Mouse (Mus musculus) layer of hippocampus, postnatal 36 days (tissue): ENCODE measurements around the gene Ptprg. TPM values are rescaled to one million over a fixed set of nuclear protein-coding genes. Genes with fewer than 3 reads are reported as not detected.

Source experiments
- DNase-seq, 2 experiments: peaks; one replicate each; pipeline ENCODE4 v3.0.0; 2022
- total RNA-seq, 2 experiments: library from RNA; stranded (reverse); gene quantifications; 2 replicates each; pipeline ENCODE4 v1.2.3; 2021

The Ptprg gene
- total RNA-seq, 2 experiments from 2014 or later, result 106 to 107 TPM

DNA sequence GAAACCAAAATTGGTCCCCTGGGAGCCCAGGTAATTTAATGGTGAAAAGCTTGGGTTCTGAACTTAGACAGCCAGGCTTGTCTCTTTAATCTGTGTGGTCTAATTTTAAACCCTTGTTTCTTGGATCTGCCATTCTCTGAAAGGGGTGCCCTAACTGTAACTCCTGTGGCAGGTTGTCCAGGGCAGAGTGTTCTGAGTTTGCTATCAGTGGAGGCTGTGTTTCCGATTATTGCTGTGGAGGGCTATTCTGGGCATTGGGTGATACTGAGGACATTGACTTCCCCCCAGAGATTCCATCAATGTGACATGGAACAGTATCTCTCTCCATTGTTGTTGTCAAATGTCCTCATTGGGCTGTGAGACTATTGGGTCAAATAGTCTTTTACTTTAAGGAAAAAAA lies 134.2 kb downstream of the Ptprg start:
- no peak for DNase-seq

DNA sequence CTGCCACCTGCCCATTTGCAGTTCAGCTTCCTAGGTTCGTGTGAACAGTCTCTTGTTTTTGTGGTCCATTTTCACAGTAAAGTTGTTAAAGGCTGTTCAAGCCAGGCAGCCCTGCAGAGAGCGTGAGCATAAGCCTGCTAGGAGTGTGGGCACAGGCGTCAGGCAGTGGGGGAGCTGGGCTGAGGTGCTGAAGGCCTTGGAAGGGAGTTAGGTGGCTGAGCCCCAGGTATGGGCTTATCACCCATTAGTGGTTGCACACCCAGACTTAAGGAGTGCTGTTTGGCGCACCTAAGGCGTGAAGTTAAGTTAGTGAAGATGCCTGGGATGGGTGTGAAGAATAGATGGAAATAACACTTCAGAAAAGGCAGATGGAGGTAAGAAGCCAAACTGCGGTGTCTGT lies 134.8 kb downstream of the Ptprg start:
- no peak for DNase-seq

GRCm38 (mm10) chr14:11690066-11690465 lies 136.7 kb downstream of the Ptprg start:
- no peak for DNase-seq

GRCm38 (mm10) chr14:11691531-11691930 lies 138.2 kb downstream of the Ptprg start:
- no peak for DNase-seq

DNA sequence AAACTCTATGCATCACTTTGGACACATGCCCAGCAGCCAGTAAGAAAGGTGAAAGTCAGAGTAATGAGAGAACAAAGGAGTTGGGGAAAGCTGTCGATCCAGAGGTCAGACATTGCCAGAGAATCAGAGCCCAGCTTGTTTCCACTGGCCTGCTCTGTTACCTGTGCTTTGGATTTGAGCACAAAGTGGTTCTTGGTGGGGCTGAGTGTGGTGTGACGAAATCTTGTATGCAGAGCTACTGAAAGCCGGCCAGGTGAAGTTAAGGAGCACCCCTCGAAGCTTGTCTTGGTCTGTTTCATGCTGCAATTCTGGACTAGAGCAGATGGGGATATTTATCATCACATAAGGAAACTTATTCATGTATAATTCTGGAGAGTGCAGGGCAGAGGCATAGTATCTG lies 145.5 kb downstream of the Ptprg start:
- no peak for DNase-seq

GRCm38 (mm10) chr14:11699654-11700053 lies 146.3 kb downstream of the Ptprg start:
- DNase-seq, result no peak

- DNase-seq, result no peak
Observed at GRCm38 (mm10) chr14:11701516-11702249, 148.4 kb downstream of the Ptprg start.

GRCm38 (mm10) chr14:11702770-11703477 lies 149.6 kb downstream of the Ptprg start:
- DNase-seq, result no peak

- peak; percentile 13 to 20 for DNase-seq
Observed at GRCm38 (mm10) chr14:11704871-11705270, 151.5 kb downstream of the Ptprg start.

GRCm38 (mm10) chr14:11709352-11709751 lies 156.0 kb downstream of the Ptprg start:
- no peak for DNase-seq

DNA sequence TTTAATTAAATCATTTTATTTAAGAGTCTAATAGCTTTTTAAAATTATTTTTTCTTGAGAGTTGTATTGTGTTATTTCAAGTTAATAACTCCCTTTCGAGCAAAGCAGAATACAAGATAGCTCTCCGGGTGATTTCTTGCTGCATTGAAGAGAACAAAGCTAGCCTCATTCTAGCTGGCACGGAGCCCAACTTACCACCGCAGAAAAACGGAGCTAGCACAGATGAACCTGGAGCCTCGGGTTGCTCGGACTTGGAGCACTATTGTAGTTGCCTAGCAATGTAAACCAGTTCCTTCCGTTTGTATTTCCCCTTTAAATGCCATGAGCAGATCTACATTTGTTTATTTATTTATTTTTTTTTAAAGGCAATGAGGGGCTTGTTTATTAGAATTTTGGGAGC lies 156.5 kb downstream of the Ptprg start:
- no peak for DNase-seq

- DNase-seq, result no peak
Observed at GRCm38 (mm10) chr14:11710410-11711122, 157.2 kb downstream of the Ptprg start.

- DNase-seq, result no peak
Observed at GRCm38 (mm10) chr14:11712146-11712545, 158.8 kb downstream of the Ptprg start.

- DNase-seq, result no peak
Observed at GRCm38 (mm10) chr14:11716230-11716629, 162.9 kb downstream of the Ptprg start.

- no peak for DNase-seq
Observed at GRCm38 (mm10) chr14:11718201-11718600, 164.9 kb downstream of the Ptprg start.

DNA sequence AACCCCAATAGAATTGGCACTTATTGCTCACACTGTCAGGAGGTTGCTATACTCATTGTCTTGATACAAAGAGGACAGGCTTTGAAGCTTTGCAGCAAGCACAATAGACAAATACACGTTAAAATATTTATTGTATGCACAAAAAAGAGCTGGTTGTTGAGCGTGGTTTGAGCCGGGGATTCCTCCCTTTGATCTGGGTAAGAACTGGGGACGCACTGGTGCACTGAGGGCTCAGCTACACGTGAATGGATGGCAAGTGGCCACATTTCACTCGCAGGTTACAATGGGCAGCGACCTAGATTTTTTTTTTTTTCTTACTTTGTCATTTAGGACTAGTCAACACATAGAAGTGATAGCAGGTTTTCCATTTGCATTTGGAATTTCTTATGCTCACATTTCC lies 165.9 kb downstream of the Ptprg start:
- no peak for DNase-seq

GRCm38 (mm10) chr14:11722101-11722500 lies 168.8 kb downstream of the Ptprg start:
- no peak for DNase-seq

DNA sequence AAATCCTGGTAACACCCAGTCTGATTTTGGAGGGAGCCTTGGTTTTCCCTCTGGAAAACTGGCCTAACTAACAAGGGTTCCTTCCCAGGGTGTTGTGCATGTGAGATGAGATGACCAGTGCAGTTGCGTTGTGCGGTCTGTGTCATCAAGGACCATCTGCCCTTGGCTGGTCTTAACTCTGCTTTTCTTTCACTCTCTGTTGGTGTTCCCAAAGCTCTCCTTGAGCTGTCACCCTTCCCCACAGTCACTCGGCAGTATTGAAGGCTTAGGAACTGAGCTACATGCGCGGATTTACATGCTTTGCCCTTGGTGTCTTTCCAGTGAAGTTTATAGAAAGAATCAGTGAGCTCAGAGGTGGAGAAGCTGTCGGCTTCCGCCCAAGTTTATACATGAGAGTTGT lies 170.5 kb downstream of the Ptprg start:
- DNase-seq, result no peak

DNA sequence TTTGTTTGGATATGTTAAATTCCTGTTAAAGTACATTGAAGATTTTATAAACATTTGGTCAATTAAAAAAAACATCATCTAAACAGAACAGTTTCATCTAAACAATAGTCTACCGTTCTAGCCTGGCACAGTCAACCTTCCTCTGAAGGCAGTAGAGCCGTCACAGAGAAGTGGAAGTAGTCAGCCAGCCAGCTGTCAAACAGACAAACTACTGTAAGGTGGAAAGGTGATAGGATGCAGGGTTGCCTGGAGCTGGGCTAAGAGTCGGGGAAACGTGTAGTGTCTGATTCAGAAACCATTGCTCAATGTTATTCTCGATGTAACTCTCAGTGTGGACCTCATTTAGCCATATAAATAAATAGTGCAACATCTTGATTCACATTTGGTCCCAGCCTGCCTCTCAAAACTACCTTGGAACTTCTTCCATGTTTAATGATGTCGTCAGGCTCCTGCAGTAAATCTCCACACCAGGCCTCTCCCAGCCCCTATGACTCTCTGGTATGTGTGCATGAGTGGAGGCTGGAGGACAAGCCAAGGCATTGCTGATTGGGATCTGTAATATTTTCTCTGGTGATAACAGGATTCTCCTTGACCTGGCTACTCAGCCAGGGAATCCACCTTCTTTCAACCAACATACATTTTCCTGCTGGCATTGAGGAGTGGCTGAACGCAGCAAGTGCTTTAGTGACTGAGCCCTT lies 178.0 kb downstream of the Ptprg start:
- DNase-seq, result no peak

- no peak for DNase-seq
Observed at GRCm38 (mm10) chr14:11732376-11732775, 179.0 kb downstream of the Ptprg start.

- no peak for DNase-seq
Observed at GRCm38 (mm10) chr14:11743726-11744125, 190.4 kb downstream of the Ptprg start.

DNA sequence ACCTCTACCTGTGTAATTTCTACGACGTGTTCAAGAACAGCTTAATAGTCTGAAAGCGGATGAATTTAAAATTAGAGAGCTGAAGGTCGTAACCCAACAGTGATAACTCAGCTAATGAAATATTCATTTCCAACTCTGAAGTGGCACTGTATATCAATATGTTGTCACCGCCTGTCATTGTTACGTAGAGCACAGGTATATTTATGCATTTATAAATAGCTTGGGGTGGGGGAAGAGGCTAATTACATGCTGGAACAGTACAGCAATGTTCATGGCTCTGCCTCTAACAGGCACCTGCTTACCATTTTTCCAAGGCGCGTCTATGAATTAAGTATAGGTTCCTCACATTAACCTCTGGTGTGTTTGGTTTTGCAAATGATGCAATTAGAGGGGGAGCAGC lies 199.3 kb downstream of the Ptprg start:
- DNase-seq, result no peak

DNA sequence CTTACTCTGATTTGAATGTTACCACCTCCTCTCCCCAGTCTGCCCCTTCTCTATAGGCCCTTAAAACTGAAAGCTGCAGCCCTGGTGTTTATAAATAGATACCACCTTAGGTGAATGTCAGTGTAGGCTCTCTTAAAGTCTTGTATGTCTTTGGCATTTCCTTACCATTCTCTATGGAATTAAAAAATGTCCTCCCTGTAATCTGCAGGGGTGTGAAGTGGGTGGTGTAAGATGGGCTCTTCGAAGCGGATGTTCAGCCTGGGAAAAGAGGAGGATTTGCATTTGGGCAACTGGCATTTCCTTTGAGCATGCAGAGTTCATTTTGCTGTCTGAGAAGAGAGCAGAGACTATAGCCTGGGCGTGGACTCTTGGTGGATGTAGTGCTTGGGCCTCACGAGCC lies 201.3 kb downstream of the Ptprg start:
- DNase-seq, result no peak
